Mouse (Mus musculus): ENCODE results near the gene 3110018I06Rik. TPM values are rescaled to one million over a fixed set of nuclear protein-coding genes. Genes with fewer than 3 reads are reported as not detected.

Gene 3110018I06Rik
- total RNA-seq (2015; ENCODE audit: low replicate concordance) (not detected in 2 replicates), total RNA-seq (2017; ENCODE audit: low replicate concordance) (0.70 TPM in 1 of 2 replicates, not detected in the other)

- no peak for ATAC-seq (replicated peaks; ENCODE audit: low FRiP score, poor library complexity, severe bottlenecking)
These were observed at the start of gene 3110018I06Rik for GRCm38 (mm10) chr12:107488371-107488770. Gene 3110018I06Rik, plus strand, starts transcription at chr12:107488632.

- ATAC-seq (replicated peaks; ENCODE audit: low FRiP score, poor library complexity, severe bottlenecking): no peak
These were observed 43.8 kb upstream of the 3110018I06Rik start for GRCm38 (mm10) chr12:107444681-107445080.

GRCm38 (mm10) chr12:107457835-107458234 is 30.6 kb upstream of the 3110018I06Rik start:
- no peak for ATAC-seq (replicated peaks; ENCODE audit: low FRiP score, poor library complexity, severe bottlenecking)

GRCm38 (mm10) chr12:107464731-107465130 is 23.7 kb upstream of the 3110018I06Rik start:
- ATAC-seq (replicated peaks; ENCODE audit: low FRiP score, poor library complexity, severe bottlenecking): no peak

GRCm38 (mm10) chr12:107476441-107477291 is 11.8 kb upstream of the 3110018I06Rik start:
- ATAC-seq (replicated peaks; ENCODE audit: low FRiP score, poor library complexity, severe bottlenecking): no peak

GRCm38 (mm10) chr12:107479350-107479749 is 9.1 kb upstream of the 3110018I06Rik start:
- ATAC-seq (replicated peaks; ENCODE audit: low FRiP score, poor library complexity, severe bottlenecking): no peak

- ATAC-seq (replicated peaks; ENCODE audit: low FRiP score, poor library complexity, severe bottlenecking): no peak
These were observed 5.4 kb upstream of the 3110018I06Rik start for GRCm38 (mm10) chr12:107483031-107483430.

- no peak for ATAC-seq (replicated peaks; ENCODE audit: low FRiP score, poor library complexity, severe bottlenecking)
These were observed 2.9 kb downstream of the 3110018I06Rik start for GRCm38 (mm10) chr12:107491344-107491743.

GRCm38 (mm10) chr12:107496924-107497323 is 8.5 kb downstream of the 3110018I06Rik start:
- ATAC-seq (replicated peaks; ENCODE audit: low FRiP score, poor library complexity, severe bottlenecking): no peak

GRCm38 (mm10) chr12:107509661-107510237 is 21.3 kb downstream of the 3110018I06Rik start:
- no peak for ATAC-seq (replicated peaks; ENCODE audit: low FRiP score, poor library complexity, severe bottlenecking)

GRCm38 (mm10) chr12:107511112-107511511 is 22.7 kb downstream of the 3110018I06Rik start:
- ATAC-seq (replicated peaks; ENCODE audit: low FRiP score, poor library complexity, severe bottlenecking): no peak

GRCm38 (mm10) chr12:107516265-107517217 is 28.1 kb downstream of the 3110018I06Rik start:
- ATAC-seq (replicated peaks; ENCODE audit: low FRiP score, poor library complexity, severe bottlenecking): no peak

GRCm38 (mm10) chr12:107520941-107521340 is 32.5 kb downstream of the 3110018I06Rik start:
- no peak for ATAC-seq (replicated peaks; ENCODE audit: low FRiP score, poor library complexity, severe bottlenecking)

- ATAC-seq (replicated peaks; ENCODE audit: low FRiP score, poor library complexity, severe bottlenecking): no peak
These were observed 40.0 kb downstream of the 3110018I06Rik start for GRCm38 (mm10) chr12:107528346-107528880.

- no peak for ATAC-seq (replicated peaks; ENCODE audit: low FRiP score, poor library complexity, severe bottlenecking)
These were observed 44.4 kb downstream of the 3110018I06Rik start for GRCm38 (mm10) chr12:107532871-107533270.
